Mouse (Mus musculus): Measurements from ENCODE around the gene Ctsg. TPM values are rescaled to one million over a fixed set of nuclear protein-coding genes. Genes with fewer than 3 reads are reported as not detected.
"Not testable (repeated sequence)": the region's sequence is repeated elsewhere in the genome, so short reads cannot be mapped to it uniquely, and the experiment has no call there.

Gene Ctsg
- not detected in 2 replicates for polyA plus RNA-seq (2016; fragmentation: Nextera tagmentation; extraction: Ambion mirVana)

DNA sequence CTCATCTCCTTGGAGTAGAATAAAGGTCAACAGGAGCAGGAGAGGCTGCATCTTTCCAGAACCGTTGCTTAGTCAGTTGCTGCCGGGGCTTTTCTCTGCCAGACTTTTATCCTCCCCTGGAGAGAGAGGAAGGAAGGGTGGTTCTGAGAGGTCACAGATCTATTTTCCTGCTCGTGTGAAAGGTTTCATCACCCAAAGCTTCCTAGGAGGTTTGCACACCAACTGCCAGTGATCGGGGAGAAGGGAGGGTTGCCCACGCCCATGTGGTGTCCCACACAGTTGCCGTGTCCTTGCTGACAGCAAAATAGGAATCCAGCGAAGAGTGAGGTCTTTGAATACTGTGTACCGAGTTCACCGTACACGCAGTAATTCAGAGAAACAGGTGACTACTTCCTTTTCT is at the start of gene Ctsg:
Ctsg (minus strand) TSS at position 189 of the 400 bp plus-strand sequence.
- DNase-seq (ENCODE audit: low spot score), result no peak
- H3K4me1 ChIP-seq, result no peaks in the 10 kb centered on the region
- H3K36me3 ChIP-seq, result no peaks in the 10 kb centered on the region
- 80% methylated on average over 10 of the region's 10 CpGs for WGBS
- H3K27ac ChIP-seq (replicated peaks), result no peak within 1 kb of the TSS
- H3K4me3 ChIP-seq, result no peak within 1 kb of the TSS
- no peaks in the 10 kb centered on the region for H3K27me3 ChIP-seq (ENCODE audit: low read depth, poor library complexity, severe bottlenecking)
- H3K9me3 ChIP-seq (replicated peaks), result no peaks in the 10 kb centered on the region

DNA sequence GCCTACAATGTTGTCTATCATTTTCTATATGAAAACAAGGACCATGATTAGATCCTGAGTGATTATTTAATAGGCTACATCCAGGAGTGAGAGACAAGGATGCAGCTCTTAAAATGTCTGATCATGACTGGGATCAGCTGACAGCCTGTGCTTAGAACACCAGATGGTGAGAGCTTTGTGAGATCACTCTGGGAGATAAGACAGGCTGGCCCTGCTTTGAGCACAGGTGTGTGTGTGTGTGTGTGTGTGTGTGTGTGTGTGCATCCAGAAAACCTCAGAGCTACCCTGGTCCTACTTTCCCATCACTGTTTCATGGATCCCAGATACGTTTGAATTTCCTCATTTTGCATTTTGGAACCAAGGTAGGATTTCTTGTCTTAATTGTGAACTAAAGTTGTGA is 31.3 kb upstream of the Ctsg start:
- not testable (repeated sequence) for H3K36me3 ChIP-seq; H3K4me1 ChIP-seq; H3K27ac ChIP-seq (replicated peaks); H3K9me3 ChIP-seq (replicated peaks); H3K4me3 ChIP-seq; DNase-seq (ENCODE audit: low spot score); H3K27me3 ChIP-seq (ENCODE audit: low read depth, poor library complexity, severe bottlenecking)
- WGBS, result 80% methylated on average over 1 of the region's 1 CpGs

DNA sequence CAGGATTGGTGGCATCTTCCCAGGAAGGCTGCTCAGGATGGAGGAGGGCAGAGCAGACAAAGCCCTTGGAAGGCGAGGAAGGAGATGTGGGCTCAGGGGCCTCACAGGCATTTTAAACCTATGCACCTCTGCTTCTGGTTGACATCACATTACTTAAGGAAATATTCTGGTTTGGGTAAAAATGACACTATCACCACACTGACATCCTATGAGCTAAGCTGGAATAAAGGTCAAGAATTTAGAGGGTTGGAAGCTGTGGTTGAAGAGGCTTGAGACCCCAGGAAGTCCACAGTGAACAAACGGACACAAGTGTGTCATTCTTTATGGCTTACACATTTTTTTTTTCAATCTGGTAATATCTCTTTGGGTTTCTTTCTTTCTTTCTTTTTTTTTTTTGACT is 30.1 kb upstream of the Ctsg start, which contains the start of gene Gzmd:
Gzmd (minus strand) TSS at position 101 of the 400 bp plus-strand sequence.
- not testable (repeated sequence) for DNase-seq (ENCODE audit: low spot score); H3K9me3 ChIP-seq (replicated peaks); H3K27ac ChIP-seq (replicated peaks); H3K4me3 ChIP-seq; H3K27me3 ChIP-seq (ENCODE audit: low read depth, poor library complexity, severe bottlenecking); H3K4me1 ChIP-seq; H3K36me3 ChIP-seq
- WGBS, result 88% methylated on average over 2 of the region's 2 CpGs

DNA sequence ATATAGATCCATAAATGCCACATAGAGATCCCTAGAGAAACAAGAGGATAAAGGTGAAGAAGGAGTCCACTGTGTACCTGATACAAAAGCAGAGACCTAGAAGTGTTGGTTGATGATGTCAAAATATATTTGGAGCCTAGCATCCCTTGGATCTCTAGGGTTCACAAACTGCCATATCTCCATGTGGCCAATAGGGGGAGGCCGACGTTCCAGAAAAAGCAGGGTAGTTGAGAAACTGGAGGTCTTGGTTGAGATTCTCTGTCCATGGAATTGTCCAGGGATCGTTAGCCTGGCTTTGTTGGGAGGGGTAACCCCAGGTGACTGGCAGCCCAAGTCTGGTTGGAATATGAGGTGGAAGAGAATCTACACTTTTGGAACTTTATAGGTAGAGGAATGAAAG is 26.0 kb upstream of the Ctsg start:
- H3K4me3 ChIP-seq, result no peak overlapping the region
- H3K4me1 ChIP-seq, result no peaks in the 10 kb centered on the region
- H3K27me3 ChIP-seq (ENCODE audit: low read depth, poor library complexity, severe bottlenecking), result no peaks in the 10 kb centered on the region
- no peaks in the 10 kb centered on the region for H3K9me3 ChIP-seq (replicated peaks)
- DNase-seq (ENCODE audit: low spot score), result no peak
- WGBS, result 50% methylated on average over 3 of the region's 3 CpGs
- no peaks in the 10 kb centered on the region for H3K36me3 ChIP-seq
- no peak overlapping the region for H3K27ac ChIP-seq (replicated peaks)

DNA sequence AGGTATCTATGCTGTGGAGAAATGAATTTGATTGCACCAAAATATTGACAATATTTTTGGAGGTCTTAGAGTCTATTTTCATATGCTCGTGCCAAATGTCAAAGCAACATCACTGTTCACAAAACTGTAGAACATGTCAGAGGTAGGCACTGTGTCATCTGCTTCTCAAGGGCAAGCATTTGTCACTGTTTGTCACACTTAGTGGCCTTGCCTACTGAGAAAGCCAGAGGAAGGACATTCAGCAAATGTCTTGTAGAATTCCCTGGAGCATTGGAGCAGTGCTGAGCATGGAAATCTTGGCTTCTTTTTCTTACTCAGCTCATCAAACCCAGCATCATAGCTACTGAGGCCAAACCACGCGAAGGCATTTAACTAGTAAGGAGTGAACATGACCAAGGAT is 21.1 kb upstream of the Ctsg start:
- Histone ChIP-seq H3K4me3 (no peak overlapping the region), H3K27me3 (ENCODE audit: low read depth, poor library complexity, severe bottlenecking) (no peaks in the 10 kb centered on the region), H3K27ac (replicated peaks) (no peak overlapping the region), H3K9me3 (replicated peaks) (no peaks in the 10 kb centered on the region), H3K4me1 (no peaks in the 10 kb centered on the region), H3K36me3 (no peaks in the 10 kb centered on the region)
- DNase-seq (ENCODE audit: low spot score), result no peak
- 81% methylated on average over 3 of the region's 3 CpGs for WGBS

DNA sequence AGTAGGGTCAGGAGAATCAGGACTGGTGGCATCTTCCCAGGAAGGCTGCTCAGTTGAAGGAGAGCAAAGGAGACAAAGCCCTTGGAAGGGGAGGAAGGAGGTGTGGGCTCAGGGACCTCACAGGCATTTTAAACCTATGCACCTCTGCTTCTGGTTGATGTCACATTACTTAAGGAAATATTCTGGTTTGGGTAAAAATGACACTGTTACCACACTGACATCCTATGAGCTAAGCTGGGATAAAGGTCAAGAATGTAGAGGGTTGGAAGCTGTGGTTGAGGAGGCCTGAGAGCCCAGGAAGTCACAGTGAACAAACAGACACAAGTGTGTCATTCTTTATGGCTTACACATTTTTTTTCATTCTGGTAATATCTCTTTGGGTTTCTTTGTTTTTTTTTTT is 18.2 kb upstream of the Ctsg start, which contains the start of gene Gzme:
Gzme (minus strand) TSS at position 101 of the 400 bp plus-strand sequence.
- Histone ChIP-seq H3K9me3 (replicated peaks) (no peaks in the 10 kb centered on the region), H3K27me3 (ENCODE audit: low read depth, poor library complexity, severe bottlenecking) (no peaks in the 10 kb centered on the region), H3K4me1 (no peaks in the 10 kb centered on the region), H3K36me3 (no peaks in the 10 kb centered on the region), H3K4me3 (no peak within 1 kb of the TSS), H3K27ac (replicated peaks) (no peak within 1 kb of the TSS)
- DNase-seq (ENCODE audit: low spot score), result no peak

DNA sequence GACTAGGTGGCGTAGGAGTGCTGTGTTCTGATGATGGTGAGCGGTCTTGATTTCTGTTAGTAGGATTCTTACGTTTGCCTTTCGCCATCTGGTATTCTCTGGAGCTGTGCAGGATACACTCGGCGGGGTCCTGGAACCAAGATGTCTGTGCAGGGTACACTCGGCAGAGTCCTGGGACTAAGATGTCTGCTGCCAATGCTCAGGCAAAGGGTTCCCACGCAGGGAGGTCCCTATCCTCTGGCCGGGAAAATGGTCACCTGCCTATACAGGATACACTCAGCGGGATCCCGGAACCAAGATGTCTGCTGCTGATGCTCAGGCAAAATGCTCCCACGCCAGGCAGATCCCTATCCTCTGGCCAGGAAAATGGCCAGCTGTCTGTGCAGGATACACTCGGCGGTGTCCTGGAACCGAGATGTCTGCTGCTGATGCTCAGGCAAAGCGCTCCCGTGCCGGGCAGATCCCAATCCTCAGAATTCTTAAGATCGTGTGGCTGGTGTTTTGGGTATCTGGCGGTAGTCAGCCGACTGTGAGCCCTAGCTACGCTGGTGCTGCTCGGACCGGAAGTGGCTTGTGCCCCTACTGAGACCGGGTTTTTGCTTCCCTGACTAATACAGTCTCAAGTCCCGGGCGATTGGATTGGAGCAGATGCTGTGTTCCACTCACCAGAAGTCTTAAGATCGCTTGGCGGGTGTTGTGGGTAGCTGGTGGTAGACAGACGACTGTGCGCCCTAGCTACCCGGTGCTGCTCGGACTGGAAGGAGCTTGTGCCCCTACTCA is 13.3 kb upstream of the Ctsg start:
- not testable (repeated sequence) for H3K27ac ChIP-seq (replicated peaks); H3K4me1 ChIP-seq; H3K9me3 ChIP-seq (replicated peaks); H3K4me3 ChIP-seq; H3K36me3 ChIP-seq; H3K27me3 ChIP-seq (ENCODE audit: low read depth, poor library complexity, severe bottlenecking); DNase-seq (ENCODE audit: low spot score)
- WGBS, result 93% methylated on average over 33 of the region's 33 CpGs

DNA sequence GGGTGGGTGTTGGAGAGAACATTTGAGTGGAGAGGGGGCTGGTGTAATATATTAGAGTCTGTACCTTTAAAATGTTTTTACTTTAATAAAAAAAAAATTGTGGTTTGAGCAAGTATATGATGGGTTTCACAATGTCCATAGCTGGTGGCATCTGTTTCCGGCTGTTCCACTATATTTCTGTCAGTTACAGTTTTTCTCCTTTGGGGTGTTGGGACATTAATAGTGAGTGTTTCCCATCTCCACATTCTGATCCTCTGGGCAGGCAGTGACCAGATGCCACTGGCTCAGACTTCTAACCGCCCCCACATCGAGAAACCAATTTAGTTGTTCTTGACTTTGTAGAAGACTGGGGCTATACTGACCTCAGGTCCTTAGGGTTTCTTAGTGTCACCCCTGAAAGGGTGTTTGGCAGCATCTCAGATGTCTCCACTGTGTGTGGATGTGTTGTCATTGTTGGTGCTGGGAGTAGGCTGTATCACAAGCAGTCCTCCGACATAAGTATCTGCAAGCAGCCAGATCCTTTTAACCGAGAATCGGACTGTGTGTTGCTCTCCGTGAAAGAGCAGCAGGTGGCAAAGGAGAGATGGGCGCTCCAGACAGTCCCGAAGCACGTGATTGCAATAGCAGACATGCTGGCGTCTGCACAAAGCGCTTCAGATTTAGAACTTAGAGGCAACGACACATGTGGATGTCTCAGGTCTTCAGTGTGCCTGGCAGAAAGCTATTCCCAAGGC is 3.2 kb upstream of the Ctsg start:
- H3K9me3 ChIP-seq (replicated peaks), result no peaks in the 10 kb centered on the region
- DNase-seq (ENCODE audit: low spot score), result no peak
- no peaks in the 10 kb centered on the region for H3K27me3 ChIP-seq (ENCODE audit: low read depth, poor library complexity, severe bottlenecking)
- no peak overlapping the region for H3K4me3 ChIP-seq
- no peaks in the 10 kb centered on the region for H3K36me3 ChIP-seq
- 87% methylated on average over 13 of the region's 13 CpGs for WGBS
- no peaks in the 10 kb centered on the region for H3K4me1 ChIP-seq
- no peak overlapping the region for H3K27ac ChIP-seq (replicated peaks)

DNA sequence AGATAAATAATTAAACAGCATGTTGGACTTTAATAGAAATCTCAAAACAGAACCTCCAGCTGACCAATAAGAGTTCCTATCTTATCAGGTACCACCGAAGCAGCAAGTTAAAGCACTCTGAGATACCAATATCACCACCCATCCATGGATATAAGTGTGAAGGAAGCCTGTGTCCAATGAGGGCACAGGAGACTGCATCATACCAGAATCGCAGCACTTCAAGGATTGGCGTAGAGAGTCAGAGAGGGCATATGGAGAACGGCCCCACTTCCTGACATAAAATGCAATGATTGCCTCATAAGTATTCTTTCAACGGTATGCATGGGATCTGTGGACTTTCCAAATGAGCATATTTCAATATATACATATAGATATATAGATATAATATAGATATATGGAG is 2.6 kb upstream of the Ctsg start:
- 92% methylated on average over 5 of the region's 5 CpGs for WGBS
- H3K4me1 ChIP-seq, result no peaks in the 10 kb centered on the region

DNA sequence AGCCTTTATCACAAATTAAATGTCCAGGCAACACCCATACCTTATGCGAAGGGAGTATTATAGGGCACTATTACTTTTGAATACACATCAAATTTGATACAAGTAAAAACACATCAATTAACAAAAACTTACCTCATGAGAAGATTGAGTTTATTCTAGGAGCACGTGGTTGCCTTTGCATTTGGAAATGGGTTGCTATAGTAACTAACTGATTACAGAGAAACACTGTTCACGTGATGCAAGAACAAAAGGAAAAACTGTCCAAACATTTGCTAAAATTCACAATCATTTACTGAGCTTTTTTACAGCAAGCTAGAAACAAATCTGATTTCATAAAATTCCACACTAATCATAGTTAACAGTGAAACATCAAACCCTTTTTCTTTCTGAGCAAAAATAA is 1.1 kb upstream of the Ctsg start:
- Histone ChIP-seq H3K27me3 (ENCODE audit: low read depth, poor library complexity, severe bottlenecking) (no peaks in the 10 kb centered on the region), H3K4me1 (no peaks in the 10 kb centered on the region), H3K36me3 (no peaks in the 10 kb centered on the region), H3K4me3 (no peak overlapping the region), H3K9me3 (replicated peaks) (no peaks in the 10 kb centered on the region), H3K27ac (replicated peaks) (no peak overlapping the region)
- no peak for DNase-seq (ENCODE audit: low spot score)
- 81% methylated on average over 3 of the region's 3 CpGs for WGBS

More for the DNA sequence above, 2.6 kb upstream of the Ctsg start:
- H3K27me3 ChIP-seq (ENCODE audit: low read depth, poor library complexity, severe bottlenecking), result no peaks in the 10 kb centered on the region
- no peaks in the 10 kb centered on the region for H3K36me3 ChIP-seq
- H3K9me3 ChIP-seq (replicated peaks), result no peaks in the 10 kb centered on the region
- no peak for DNase-seq (ENCODE audit: low spot score)
- no peak overlapping the region for H3K27ac ChIP-seq (replicated peaks)
- H3K4me3 ChIP-seq, result no peak overlapping the region

DNA sequence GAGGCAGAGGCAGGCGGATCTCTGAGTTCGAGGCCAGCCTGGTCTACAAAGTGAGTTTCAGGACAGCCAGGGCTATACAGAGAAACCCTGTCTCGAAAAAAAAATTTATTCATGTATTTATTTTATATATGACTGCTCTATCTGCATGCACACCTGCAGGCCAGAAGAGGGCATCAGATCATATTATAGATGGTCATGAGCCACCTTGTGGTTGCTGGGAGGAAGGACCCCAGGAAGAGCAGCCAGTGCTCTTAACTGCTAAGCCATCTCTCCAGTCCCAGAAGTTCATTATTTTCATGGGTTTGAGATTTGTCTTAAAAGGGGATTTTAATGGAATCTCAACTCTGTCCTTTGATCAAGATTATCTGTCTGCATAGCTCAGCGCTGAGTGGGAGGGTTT is 3.4 kb downstream of the Ctsg start:
- Histone ChIP-seq H3K27me3 (ENCODE audit: low read depth, poor library complexity, severe bottlenecking) (no peaks in the 10 kb centered on the region), H3K27ac (replicated peaks) (no peak overlapping the region), H3K4me3 (no peak overlapping the region), H3K9me3 (replicated peaks) (no peaks in the 10 kb centered on the region), H3K4me1 (no peaks in the 10 kb centered on the region), H3K36me3 (no peaks in the 10 kb centered on the region)
- WGBS, result 82% methylated on average over 4 of the region's 4 CpGs
- no peak for DNase-seq (ENCODE audit: low spot score)

DNA sequence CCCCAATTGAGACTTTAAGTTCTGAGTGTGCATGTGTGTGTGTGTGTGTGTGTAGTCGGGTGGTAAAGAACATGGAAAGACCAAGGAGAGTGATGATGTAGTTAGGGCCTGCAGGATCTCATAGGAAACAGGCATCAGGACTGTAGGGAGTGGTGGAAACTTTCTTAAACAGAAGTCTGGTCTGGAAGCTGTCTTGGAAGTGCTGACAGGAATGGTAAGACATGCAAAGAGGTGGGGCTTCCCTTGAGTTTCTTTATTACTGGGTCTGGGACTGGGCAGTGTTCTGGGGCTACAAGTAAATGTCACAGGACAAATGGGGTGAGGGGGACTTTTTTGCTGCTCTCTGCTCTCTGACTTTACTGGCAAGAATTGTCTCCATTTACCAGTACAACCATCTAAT is 4.8 kb downstream of the Ctsg start:
- H3K9me3 ChIP-seq (replicated peaks), result no peaks in the 10 kb centered on the region
- no peak overlapping the region for H3K4me3 ChIP-seq
- H3K4me1 ChIP-seq, result no peaks in the 10 kb centered on the region
- H3K27ac ChIP-seq (replicated peaks), result no peak overlapping the region
- no peak for DNase-seq (ENCODE audit: low spot score)
- 89% methylated on average over 1 of the region's 1 CpGs for WGBS
- no peaks in the 10 kb centered on the region for H3K27me3 ChIP-seq (ENCODE audit: low read depth, poor library complexity, severe bottlenecking)
- H3K36me3 ChIP-seq, result no peaks in the 10 kb centered on the region

DNA sequence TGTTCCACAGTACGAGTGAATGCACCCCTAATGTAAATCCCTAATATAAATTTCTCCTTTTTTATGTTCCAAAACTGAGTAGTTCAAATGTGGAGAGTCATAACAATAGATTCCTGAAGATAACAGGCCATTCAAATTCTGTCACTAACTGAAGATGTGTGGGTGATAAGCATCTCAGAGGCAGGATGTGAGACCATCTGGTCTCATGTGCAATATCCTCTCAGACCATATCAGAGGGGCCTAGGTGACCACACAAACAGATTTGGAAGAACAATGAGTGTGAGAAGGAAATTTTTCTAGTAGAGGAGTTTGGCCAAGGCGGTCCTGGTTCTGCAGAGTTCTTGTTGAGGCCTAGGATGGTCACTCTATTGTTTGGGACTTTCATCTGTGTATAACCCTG is 9.0 kb downstream of the Ctsg start:
- WGBS, result 88% methylated on average over 2 of the region's 2 CpGs
- H3K4me3 ChIP-seq, result no peak overlapping the region
- no peaks in the 10 kb centered on the region for H3K9me3 ChIP-seq (replicated peaks)
- no peaks in the 10 kb centered on the region for H3K27me3 ChIP-seq (ENCODE audit: low read depth, poor library complexity, severe bottlenecking)
- H3K36me3 ChIP-seq, result no peaks in the 10 kb centered on the region
- no peak overlapping the region for H3K27ac ChIP-seq (replicated peaks)
- DNase-seq (ENCODE audit: low spot score), result no peak
- no peaks in the 10 kb centered on the region for H3K4me1 ChIP-seq
